In the genomic region with DNA sequence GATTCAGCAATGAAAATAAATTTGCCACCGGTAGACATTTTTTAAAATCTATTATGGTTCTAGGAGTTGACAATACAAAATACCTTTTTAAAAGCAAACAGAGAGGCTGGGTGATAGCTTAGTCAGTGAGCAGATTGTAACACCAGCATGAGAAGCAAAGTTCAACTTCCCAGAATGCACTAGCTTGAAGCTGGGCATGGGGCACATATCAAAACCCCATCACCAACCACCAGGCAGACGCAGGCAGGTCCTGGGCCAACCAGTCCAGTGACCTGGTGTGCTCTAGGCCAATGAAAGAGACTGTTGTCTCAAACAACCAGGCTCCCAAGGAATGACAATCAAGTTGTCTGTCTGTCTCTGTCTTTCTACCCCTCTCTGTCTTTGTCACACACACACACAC, we compare ENCODE assay signal across 21 mouse cellular contexts.
DNase-seq lines count a peak whose midpoint lies in the region; ATAC-seq and TF ChIP-seq lines count a peak whose summit lies in the region.
"Had no signal": no experiment of that assay in that cellular context is flagged by ENCODE, and none has a peak within 500 bp of the region (broad histone marks: within the 10 kb centered on the region; RNA-seq: fewer than 3 reads in every experiment).

No protein-coding gene starts in this region.

- H3K4me1 ChIP-seq in hindbrain, embryonic 10.5 days (replicated peaks), result peaks cover 33% of the 10 kb centered on the region
- 0 out of 2 replicates have a peak, but pooled peaks cover 9% of the 10 kb centered on the region for H3K4me1 ChIP-seq in hindbrain, embryonic 14.5 days (replicated peaks; ENCODE audit: control insufficient read depth, insufficient read depth, low read length)
- H3K4me1 ChIP-seq in kidney, postnatal 0 days (replicated peaks; ENCODE audit: insufficient read depth, low read length), result peaks cover 19% of the 10 kb centered on the region; the same call in 1 of the 2 replicates
- peaks cover 11% of the 10 kb centered on the region for H3K4me1 ChIP-seq in kidney, embryonic 14.5 days (ENCODE audit: control insufficient read depth, insufficient read depth, low read length)
- peaks cover 13% of the 10 kb centered on the region for H3K4me1 ChIP-seq in stomach, embryonic 16.5 days (ENCODE audit: control insufficient read depth, insufficient read depth, low read length)

- 0 out of 2 replicates have a peak overlapping the region, but pooled peaks have one; percentile 12 for H3K27ac ChIP-seq in hindbrain, embryonic 10.5 days
- no peak overlapping the region for H3K27ac ChIP-seq in hindbrain, embryonic 14.5 days
- H3K27ac ChIP-seq in kidney, postnatal 0 days, result no peak overlapping the region
- no peak overlapping the region for H3K27ac ChIP-seq in kidney, embryonic 14.5 days (ENCODE audit: low read depth, low read length)
- no peak overlapping the region for H3K27ac ChIP-seq in stomach, embryonic 16.5 days (ENCODE audit: low read length)
- H3K27ac ChIP-seq: forebrain, embryonic 15.5 days; heart, embryonic 13.5 days; hindbrain, embryonic 13.5 days; limb, embryonic 13.5 days; liver, embryonic 15.5 days; neural tube, embryonic 15.5 days had no signal

- H3K4me3 ChIP-seq in hindbrain, embryonic 10.5 days, result no peak overlapping the region
- H3K4me3 ChIP-seq in hindbrain, embryonic 14.5 days (replicated peaks; ENCODE audit: low read length), result no peak overlapping the region
- H3K4me3 ChIP-seq in kidney, postnatal 0 days (replicated peaks; ENCODE audit: low read depth, low read length), result no peak overlapping the region
- no peak overlapping the region for H3K4me3 ChIP-seq in kidney, embryonic 14.5 days (ENCODE audit: low read length)
- H3K4me3 ChIP-seq in stomach, embryonic 16.5 days (replicated peaks; ENCODE audit: low read length), result no peak overlapping the region
- H3K4me3 ChIP-seq: forebrain, embryonic 15.5 days; heart, adult 2 months; heart, embryonic 13.5 days; hindbrain, embryonic 13.5 days; limb, embryonic 13.5 days; liver, embryonic 15.5 days; neural tube, embryonic 15.5 days had no signal

- H3K9ac ChIP-seq in hindbrain, embryonic 14.5 days, result no peak overlapping the region
- H3K9ac ChIP-seq in kidney, postnatal 0 days (ENCODE audit: low read depth, low read length), result no peak overlapping the region
- no peak overlapping the region for H3K9ac ChIP-seq in kidney, embryonic 14.5 days (ENCODE audit: low read depth, low read length)
- H3K9ac ChIP-seq in stomach, embryonic 16.5 days (ENCODE audit: low read length), result no peak overlapping the region
- H3K9ac ChIP-seq: forebrain, embryonic 15.5 days; heart, embryonic 13.5 days; hindbrain, embryonic 13.5 days; limb, embryonic 13.5 days; liver, embryonic 15.5 days; neural tube, embryonic 15.5 days had no signal

- 58% methylated on average over 2 of the region's 2 CpGs for WGBS in hindbrain, embryonic 10.5 days
- 72% methylated on average over 2 of the region's 2 CpGs for WGBS in hindbrain, embryonic 14.5 days
- WGBS in kidney, postnatal 0 days, result 50% methylated on average over 2 of the region's 2 CpGs
- 63% methylated on average over 2 of the region's 2 CpGs for WGBS in kidney, embryonic 14.5 days
- WGBS in stomach, embryonic 16.5 days, result 56% methylated on average over 2 of the region's 2 CpGs

- H3K27me3 ChIP-seq in hindbrain, embryonic 10.5 days (ENCODE audit: insufficient read depth, poor library complexity, severe bottlenecking), result no peaks in the 10 kb centered on the region
- H3K27me3 ChIP-seq in hindbrain, embryonic 14.5 days (ENCODE audit: control insufficient read depth, insufficient read depth, low read length), result no peaks in the 10 kb centered on the region
- H3K27me3 ChIP-seq in kidney, postnatal 0 days (ENCODE audit: insufficient read depth, low read length), result no peaks in the 10 kb centered on the region
- H3K27me3 ChIP-seq in kidney, embryonic 14.5 days (ENCODE audit: control insufficient read depth, insufficient read depth, low read length), result no peaks in the 10 kb centered on the region
- no peaks in the 10 kb centered on the region for H3K27me3 ChIP-seq in stomach, embryonic 16.5 days (ENCODE audit: control insufficient read depth, insufficient read depth, low read length)
- H3K27me3 ChIP-seq: forebrain, embryonic 15.5 days; heart, embryonic 13.5 days; hindbrain, embryonic 13.5 days; limb, embryonic 13.5 days; liver, embryonic 15.5 days; neural tube, embryonic 15.5 days had no signal

- peaks cover 16% of the 10 kb centered on the region for H3K36me3 ChIP-seq in hindbrain, embryonic 10.5 days
- no peaks in the 10 kb centered on the region for H3K36me3 ChIP-seq in hindbrain, embryonic 14.5 days (replicated peaks; ENCODE audit: control insufficient read depth, insufficient read depth)
- H3K36me3 ChIP-seq in kidney, postnatal 0 days (ENCODE audit: insufficient read depth, low read length), result peaks cover 8% of the 10 kb centered on the region
- H3K36me3 ChIP-seq in kidney, embryonic 14.5 days (ENCODE audit: control insufficient read depth, insufficient read depth, low read length), result peaks cover 5% of the 10 kb centered on the region; the same call in 1 of the 2 replicates
- H3K36me3 ChIP-seq in stomach, embryonic 16.5 days (ENCODE audit: control insufficient read depth, insufficient read depth, low read length), result no peaks in the 10 kb centered on the region
- H3K36me3 ChIP-seq: forebrain, embryonic 15.5 days; liver, embryonic 15.5 days; neural tube, embryonic 15.5 days had no signal

- ATAC-seq in hindbrain, embryonic 14.5 days (ENCODE audit: low FRiP score), result no peak
- 0 out of 2 replicates have a peak, but pooled peaks have one; percentile 22 for ATAC-seq in kidney, postnatal 0 days (replicated peaks; ENCODE audit: low FRiP score, low read depth)
- no peak for ATAC-seq in kidney, embryonic 14.5 days (ENCODE audit: low FRiP score, low TSS enrichment)
- peak; percentile 29; the same call in 1 of the 2 replicates for ATAC-seq in stomach, embryonic 16.5 days (ENCODE audit: insufficient read depth, low FRiP score)
- ATAC-seq: CD4-positive, CD25-positive, alpha-beta regulatory T cell, adult 4 months; forebrain, embryonic 15.5 days; inflammation-experienced regulatory T-cells, adult 6 months; lung, postnatal 0 days had no signal

- H3K4me2 ChIP-seq in hindbrain, embryonic 14.5 days (replicated peaks), result no peak overlapping the region
- H3K4me2 ChIP-seq in kidney, postnatal 0 days (ENCODE audit: low read length), result no peak overlapping the region
- H3K4me2 ChIP-seq in kidney, embryonic 14.5 days (replicated peaks; ENCODE audit: low read depth, low read length), result no peak overlapping the region
- no peak overlapping the region for H3K4me2 ChIP-seq in stomach, embryonic 16.5 days (ENCODE audit: low read depth, low read length)
- H3K4me2 ChIP-seq: forebrain, embryonic 15.5 days; heart, embryonic 13.5 days; hindbrain, embryonic 13.5 days; limb, embryonic 13.5 days; liver, embryonic 15.5 days; midbrain, embryonic 11.5 days; neural tube, embryonic 15.5 days had no signal

- TF ChIP-seq CTCF in kidney, postnatal 0 days (IDR thresholded peaks at IDR 0.05; ENCODE audit: low read depth), result no peak

- no peak for DNase-seq in hindbrain, embryonic 10.5 days (ENCODE audit: low spot score)
- no peak for DNase-seq in hindbrain, embryonic 14.5 days (ENCODE audit: low spot score)
- no peak for DNase-seq in kidney, postnatal 0 days (ENCODE audit: low spot score)
- DNase-seq in kidney, postnatal 14 days, result peak; percentile 31
- no peak for DNase-seq in cerebellum, postnatal 36 days
- DNase-seq: adrenal gland, postnatal 25 days; cerebellum, adult 8-10 months; gastrocnemius, postnatal 36 days; heart, adult 2 months had no signal

- no peaks in the 10 kb centered on the region for H3K9me3 ChIP-seq in hindbrain, embryonic 10.5 days
- no peaks in the 10 kb centered on the region for H3K9me3 ChIP-seq in hindbrain, embryonic 14.5 days (ENCODE audit: control insufficient read depth, low read length)
- no peaks in the 10 kb centered on the region for H3K9me3 ChIP-seq in kidney, postnatal 0 days (replicated peaks; ENCODE audit: low read length)
- H3K9me3 ChIP-seq in kidney, embryonic 14.5 days (ENCODE audit: control insufficient read depth, low read length), result no peaks in the 10 kb centered on the region
- no peaks in the 10 kb centered on the region for H3K9me3 ChIP-seq in stomach, embryonic 16.5 days (replicated peaks; ENCODE audit: control insufficient read depth, low read length)
- H3K9me3 ChIP-seq: forebrain, embryonic 15.5 days; heart, embryonic 13.5 days; hindbrain, embryonic 13.5 days; limb, embryonic 13.5 days; liver, embryonic 15.5 days; neural tube, embryonic 15.5 days had no signal

Comparison
In these comparisons a context has a peak if more than half of its experiments do, and no peak if none do; other contexts are left out.
1. ATAC-seq: peak in kidney, postnatal 0 days (single experiment) and stomach, embryonic 16.5 days (single experiment); none in hindbrain, embryonic 14.5 days (single experiment) and kidney, embryonic 14.5 days (single experiment).